Mouse (Mus musculus): Measurements from ENCODE around the gene Psmd10.

- TF ChIP-seq FLI1 (IDR thresholded peaks at IDR 0.05; ENCODE audit: low read length) (no peak), GATA1 (IDR thresholded peaks at IDR 0.05; ENCODE audit: borderline replicate concordance, low read length) (no peak)
These were observed 26.9 kb upstream of the Psmd10 start for GRCm38 (mm10) chrX:140983206-140983960.

All from megakaryocyte, embryonic 14.5 days (primary cell).